Mouse (Mus musculus) cerebellum, postnatal 25 days (tissue): ENCODE data around the gene Mindy2.
"Not testable (repeated sequence)": the region's sequence is repeated elsewhere in the genome, so short reads cannot be mapped to it uniquely, and the experiment has no call there.

Experiments
- DNase-seq, 2 experiments: peaks; one replicate each; pipeline ENCODE4 v3.0.0; 2021; ENCODE audit warnings: mixed read lengths in 2 of 2

Gene Mindy2

GRCm38 (mm10) chr9:70578123-70578522 lies 78.9 kb downstream of the Mindy2 start:
- no peak for DNase-seq

- no peak for DNase-seq
Measured at GRCm38 (mm10) chr9:70570351-70570750, 86.6 kb downstream of the Mindy2 start.

- DNase-seq = no peak
Measured at GRCm38 (mm10) chr9:70567651-70568050, 89.3 kb downstream of the Mindy2 start.

DNA sequence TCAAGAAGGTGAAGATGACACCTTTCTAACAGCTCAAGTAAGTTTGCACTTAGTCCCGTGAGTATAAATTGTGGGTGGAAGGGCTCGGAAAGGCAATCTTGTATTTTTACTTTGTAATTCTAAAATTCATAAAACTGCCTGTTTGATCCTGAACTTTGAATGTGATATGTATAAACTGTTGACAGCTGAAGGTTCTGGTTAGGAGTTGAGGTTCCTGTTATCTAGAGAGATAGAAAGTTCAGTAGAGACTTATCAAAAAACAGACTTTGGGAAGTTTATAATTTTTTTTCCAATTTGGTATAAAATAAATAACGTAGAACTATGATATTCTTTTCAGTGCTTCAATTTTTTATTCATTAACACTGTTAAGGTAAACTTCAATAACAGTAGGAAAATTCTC lies 94.1 kb downstream of the Mindy2 start:
- no peak for DNase-seq

- DNase-seq = no peak
Measured at GRCm38 (mm10) chr9:70556796-70557195, 100.2 kb downstream of the Mindy2 start.

GRCm38 (mm10) chr9:70555431-70555830 lies 101.5 kb downstream of the Mindy2 start:
- DNase-seq = no peak

DNA sequence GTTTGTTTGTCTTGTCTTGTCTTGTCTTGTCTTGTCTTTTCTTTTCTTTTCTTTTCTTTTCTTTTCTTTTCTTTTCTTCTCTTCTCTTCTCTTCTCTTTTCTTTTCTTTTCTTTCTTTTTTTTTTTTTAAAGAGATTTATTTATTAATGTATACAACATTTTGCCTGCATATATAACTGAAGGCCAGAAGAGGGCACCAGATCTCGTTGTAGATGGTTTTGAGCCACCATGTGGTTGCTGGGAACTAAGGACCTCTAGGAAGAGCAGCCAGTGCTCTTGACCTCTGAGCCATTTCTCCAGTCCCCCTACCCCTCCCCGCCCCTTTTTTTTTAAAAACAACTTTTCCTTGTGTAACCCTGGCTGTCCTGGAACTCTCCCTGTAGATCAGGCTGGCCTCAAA lies 104.7 kb downstream of the Mindy2 start:
- DNase-seq = not testable (repeated sequence)

DNA sequence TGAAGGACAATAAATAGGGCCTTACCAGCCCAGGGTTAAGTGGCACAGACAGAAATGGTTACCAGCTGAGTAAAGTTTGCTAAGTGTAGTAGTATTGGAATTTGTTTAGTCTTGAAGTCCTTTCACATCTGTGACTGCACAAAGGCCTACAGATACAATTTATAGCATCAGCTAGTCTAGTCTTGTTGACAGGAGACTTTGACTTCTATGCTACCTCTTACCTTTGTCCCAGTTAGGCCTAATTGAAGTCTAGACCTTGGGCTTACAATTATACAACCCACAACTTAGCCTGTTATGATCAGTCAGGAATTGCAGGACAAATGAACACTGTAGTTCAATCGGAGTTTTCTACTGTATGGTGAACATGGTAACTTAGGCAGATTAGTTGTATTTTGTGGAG lies 105.5 kb downstream of the Mindy2 start:
- DNase-seq = no peak
